Mouse (Mus musculus): ENCODE measurements around the gene Shank1.
A peak's percentile ranks its signal among the peaks of the same experiment; 100 is the strongest.

Gene Shank1

GRCm38 (mm10) chr7:44373889-44374652, 64.0 kb downstream of the Shank1 start:
- peak; percentile 90 to 96 for DNase-seq (ENCODE audit: low spot score in 2 of 2)

- DNase-seq (ENCODE audit: low spot score in 2 of 2) = peak; percentile 63 to 71
Measured at GRCm38 (mm10) chr7:44374756-44375155, 64.7 kb downstream of the Shank1 start.

- DNase-seq (ENCODE audit: low spot score in 2 of 2) = no peak
Measured at GRCm38 (mm10) chr7:44375207-44375606, 65.2 kb downstream of the Shank1 start.

- peak in 1 of 2 experiments; percentile 36 for DNase-seq (ENCODE audit: low spot score in 2 of 2)
Measured at GRCm38 (mm10) chr7:44375793-44376192, 65.7 kb downstream of the Shank1 start.

- DNase-seq (ENCODE audit: low spot score in 2 of 2) = peak; percentile 79
Measured at GRCm38 (mm10) chr7:44378290-44378689, 68.2 kb downstream of the Shank1 start.

GRCm38 (mm10) chr7:44382541-44382940, 72.5 kb downstream of the Shank1 start:
- DNase-seq (ENCODE audit: low spot score in 2 of 2) = peak; percentile 88 to 95

GRCm38 (mm10) chr7:44383980-44384715, 74.1 kb downstream of the Shank1 start, which contains the start of gene Syt3:
Gene Syt3, plus strand, starts transcription at chr7:44384102.
- DNase-seq (ENCODE audit: low spot score in 2 of 2) = peak; percentile 88 to 93

- DNase-seq (ENCODE audit: low spot score in 2 of 2) = no peak
Measured at GRCm38 (mm10) chr7:44384716-44385059, 74.6 kb downstream of the Shank1 start.

GRCm38 (mm10) chr7:44385720-44386119, 75.7 kb downstream of the Shank1 start, which contains the start of gene 1700008O03Rik:
Gene 1700008O03Rik, minus strand, starts transcription at chr7:44385820.
- no peak for DNase-seq (ENCODE audit: low spot score in 2 of 2)

GRCm38 (mm10) chr7:44391831-44392230, 81.8 kb downstream of the Shank1 start:
- no peak for DNase-seq (ENCODE audit: low spot score in 2 of 2)

GRCm38 (mm10) chr7:44392341-44392740, 82.3 kb downstream of the Shank1 start:
- DNase-seq (ENCODE audit: low spot score in 2 of 2) = no peak

GRCm38 (mm10) chr7:44393284-44393683, 83.2 kb downstream of the Shank1 start:
- no peak for DNase-seq (ENCODE audit: low spot score in 2 of 2)

- peak in 1 of 2 experiments; percentile 62 for DNase-seq (ENCODE audit: low spot score in 2 of 2)
Measured at GRCm38 (mm10) chr7:44398570-44398969, 88.5 kb downstream of the Shank1 start.

- no peak for DNase-seq (ENCODE audit: low spot score in 2 of 2)
Measured at GRCm38 (mm10) chr7:44401673-44402072, 91.6 kb downstream of the Shank1 start.

GRCm38 (mm10) chr7:44405346-44406014, 95.4 kb downstream of the Shank1 start:
- DNase-seq (ENCODE audit: low spot score in 2 of 2) = peak; percentile 98 to 99

- DNase-seq (ENCODE audit: low spot score in 2 of 2) = no peak
Measured at GRCm38 (mm10) chr7:44406015-44406355, 95.9 kb downstream of the Shank1 start.
